Mouse (Mus musculus) Patski (cell line): ENCODE data around the gene Gm20388. TPM values are rescaled to one million over a fixed set of nuclear protein-coding genes. Genes with fewer than 3 reads are reported as not detected.

Experiments used
- ATAC-seq: fragments of 100-300 bp; one replicate; pipeline ENCODE4 v1.8.0; 2021
- CTCF ChIA-PET: fragments of 350-600 bp; sonication (Branson Sonifier 250); formaldehyde crosslinking; loops from one replicate; lab custom pipeline; 2022; ENCODE audit warnings: inconsistent platforms; lab: Charles Lee
- POLR2A ChIA-PET: fragments of 350-600 bp; sonication (Branson Sonifier 250); formaldehyde crosslinking; loops from one replicate; lab custom pipeline; 2022; ENCODE audit warnings: antibody characterized with exemption, inconsistent platforms; lab: Charles Lee
- DNase-seq: peaks from one replicate; pipeline ENCODE4 v3.0.0-alpha.2; 2011; ENCODE audit warnings: low read depth, low spot score
- H3K27me3 ChIP-seq: fragments of 371-371 bp; one replicate; pipeline ENCODE4 v1.5.1; 2021
- CTCF ChIP-seq: fragments of 100-300 bp; IDR thresholded peaks from one replicate; pipeline ENCODE4 v1.5.1; 2021
- in situ Hi-C: fragments of 300-500 bp; cut with MboI; formaldehyde crosslinking; loops from 3 replicates; pipeline ENCODE4 v1.11.1; 2018; ENCODE audit warnings: low pct_unique_long_range_greater_than_20kb, mixed read lengths
- polyA plus RNA-seq: library from polyadenylated mRNA; unstranded; gene quantifications from one replicate; pipeline ENCODE4 v1.2.3, GENCODE M21; 2021

Gm20388 gene
- polyA plus RNA-seq, 1 experiment from 2014 or later: 86.7 TPM

DNA sequence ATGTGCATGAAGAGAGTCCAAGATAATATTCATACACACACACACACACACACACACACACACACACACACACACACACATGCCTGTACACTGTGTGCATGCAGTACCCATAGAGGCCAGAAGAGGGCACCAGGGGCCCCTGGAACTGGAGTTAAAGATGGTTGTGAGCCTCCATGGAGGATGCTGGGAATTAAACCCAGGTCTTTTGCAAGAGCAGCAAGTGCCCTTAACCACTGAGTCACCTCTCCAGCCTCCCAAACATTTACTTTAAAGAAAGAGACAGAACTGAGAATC lies 787.3 kb downstream of the Gm20388 start:
- in situ Hi-C loops: loop anchor here (25.0 kb wide), 1 partner anchor 389 kb away; the partner anchor contains the start of gene Foxf1
- ChIA-PET POLR2A (no interaction called here), CTCF (interaction anchor here (1.3 kb wide), 1 partner anchor 19 kb away, joined by 4 read pairs; no protein-coding TSS in a partner anchor)
- no peak for TF ChIP-seq CTCF
- DNase-seq: no peak
- H3K27me3 ChIP-seq: peaks cover 25% of the 10 kb centered on the region
- no peak for ATAC-seq

DNA sequence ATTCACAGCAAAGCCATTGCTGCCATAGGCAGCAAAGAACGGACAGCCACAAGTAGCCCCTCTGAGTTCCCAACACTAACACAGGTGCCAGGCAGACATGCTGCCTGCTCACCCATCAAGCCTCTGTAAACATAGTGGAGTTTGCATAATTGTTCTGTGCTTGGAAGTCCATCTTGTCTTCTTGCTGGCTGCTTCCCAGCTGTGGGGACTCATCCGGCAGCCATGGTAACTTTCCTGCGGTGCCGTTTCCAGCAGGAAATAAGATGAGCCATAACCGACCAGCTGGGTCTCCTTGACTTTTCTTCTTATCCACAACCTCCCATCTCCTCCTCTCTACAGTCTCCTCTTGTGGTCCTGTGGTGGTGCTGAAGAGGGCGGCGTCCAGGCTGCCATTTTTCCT lies 787.8 kb downstream of the Gm20388 start:
- no peak for TF ChIP-seq CTCF
- DNase-seq: no peak
- H3K27me3 ChIP-seq: peaks cover 25% of the 10 kb centered on the region
- ChIA-PET POLR2A (no interaction called here), CTCF (no interaction called here)
- in situ Hi-C loops: loop anchor here (25.0 kb wide), 1 partner anchor 389 kb away; the partner anchor contains the start of gene Foxf1
- no peak for ATAC-seq

DNA sequence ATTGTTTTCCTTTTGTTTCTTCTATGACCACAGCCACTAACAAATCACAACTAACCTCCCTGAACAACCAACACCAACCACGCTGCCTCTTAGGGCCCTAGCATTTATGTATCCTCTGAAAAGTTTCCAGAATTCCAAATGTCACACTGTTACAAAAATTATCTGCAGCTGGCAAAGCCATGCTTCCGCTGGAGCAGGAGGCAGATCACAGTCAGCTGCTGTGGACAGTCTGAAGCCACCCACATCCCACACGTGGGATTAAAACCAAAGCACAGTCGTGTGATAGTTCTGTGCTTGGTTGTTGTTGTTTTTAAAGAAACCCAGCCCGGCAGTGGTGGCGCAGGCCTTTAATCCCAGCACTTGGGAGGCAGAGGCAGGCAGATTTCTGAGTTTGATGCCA lies 788.4 kb downstream of the Gm20388 start:
- H3K27me3 ChIP-seq: peaks cover 26% of the 10 kb centered on the region
- ATAC-seq (no peak), DNase-seq (no peak)
- TF ChIP-seq CTCF: no peak
- CTCF ChIA-PET: no interaction called here
- POLR2A ChIA-PET: interaction anchor here (0.7 kb wide), 1 partner anchor 319 kb away, joined by 6 read pairs; no protein-coding TSS in a partner anchor
- in situ Hi-C loops: loop anchor here (25.0 kb wide), 1 partner anchor 388 kb away; the partner anchor contains the start of gene Foxf1

DNA sequence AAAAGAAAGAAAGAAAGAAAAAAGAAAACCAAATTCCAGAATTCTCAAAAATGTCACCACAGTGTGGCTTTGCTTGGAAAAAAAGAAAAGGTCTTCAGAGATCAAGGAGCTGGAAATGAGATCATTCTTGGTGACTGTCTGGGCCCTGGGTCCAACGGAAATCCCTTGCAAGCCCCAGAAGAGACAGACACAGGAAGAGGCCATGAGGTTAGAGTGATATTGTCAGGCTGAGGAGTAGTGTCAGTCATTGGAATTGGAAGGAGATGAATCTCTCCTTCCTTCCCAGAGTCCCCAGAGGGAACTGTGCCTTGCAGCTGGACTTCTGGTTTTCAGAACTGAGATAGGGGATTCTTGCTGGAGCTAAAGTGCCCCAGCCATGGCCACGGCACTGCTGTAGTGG lies 788.9 kb downstream of the Gm20388 start:
- no peak for TF ChIP-seq CTCF
- peaks cover 28% of the 10 kb centered on the region for H3K27me3 ChIP-seq
- in situ Hi-C loops: loop anchor here (25.0 kb wide), 1 partner anchor 388 kb away; the partner anchor contains the start of gene Foxf1
- CTCF ChIA-PET: no interaction called here
- ATAC-seq: no peak
- no peak for DNase-seq
- POLR2A ChIA-PET: interaction anchor here (0.6 to 0.7 kb wide), 2 partner anchors 29 to 319 kb away, joined by 3 to 6 read pairs; no protein-coding TSS in a partner anchor

DNA sequence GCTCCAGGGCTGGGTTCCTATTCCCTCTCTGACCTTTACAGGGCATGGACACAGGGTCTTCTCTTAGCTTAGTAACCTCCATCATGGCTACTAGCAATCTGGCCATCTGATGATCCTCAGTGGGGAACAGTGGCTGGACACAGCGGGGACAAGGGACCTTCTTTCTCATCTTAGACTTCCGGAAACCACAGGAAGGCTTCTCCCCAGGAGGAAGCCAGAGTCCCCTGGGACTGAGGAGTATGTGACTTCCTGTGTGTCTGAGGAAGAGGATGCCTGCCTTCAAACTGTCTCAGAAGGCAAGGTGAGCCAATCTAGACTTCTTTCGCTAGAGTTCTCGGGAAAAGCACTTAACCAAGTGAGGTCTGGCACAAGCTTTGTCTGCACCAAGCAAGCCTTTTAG lies 789.4 kb downstream of the Gm20388 start:
- ChIA-PET POLR2A (interaction anchor here (0.6 to 0.7 kb wide), 2 partner anchors 29 to 320 kb away, joined by 3 to 6 read pairs; no protein-coding TSS in a partner anchor), CTCF (no interaction called here)
- no peak for DNase-seq
- in situ Hi-C loops: no loop called here
- H3K27me3 ChIP-seq: peaks cover 28% of the 10 kb centered on the region
- ATAC-seq: no peak
- TF ChIP-seq CTCF: no peak

GRCm38 (mm10) chr8:120701758-120702465 lies 791.3 kb downstream of the Gm20388 start:
- DNase-seq (no peak), ATAC-seq (no peak)
- peaks cover 24% of the 10 kb centered on the region for H3K27me3 ChIP-seq
- POLR2A ChIA-PET: no interaction called here
- TF ChIP-seq CTCF: no peak
- CTCF ChIA-PET: no interaction called here
- in situ Hi-C loops: no loop called here

GRCm38 (mm10) chr8:120704203-120704602 lies 793.6 kb downstream of the Gm20388 start:
- in situ Hi-C loops: no loop called here
- ChIA-PET CTCF (interaction anchor here (1.1 kb wide), 1 partner anchor 12 kb away, joined by 3 read pairs; no protein-coding TSS in a partner anchor), POLR2A (no interaction called here)
- no peak for ATAC-seq
- no peak for TF ChIP-seq CTCF
- no peak for DNase-seq
- peaks cover 21% of the 10 kb centered on the region for H3K27me3 ChIP-seq

DNA sequence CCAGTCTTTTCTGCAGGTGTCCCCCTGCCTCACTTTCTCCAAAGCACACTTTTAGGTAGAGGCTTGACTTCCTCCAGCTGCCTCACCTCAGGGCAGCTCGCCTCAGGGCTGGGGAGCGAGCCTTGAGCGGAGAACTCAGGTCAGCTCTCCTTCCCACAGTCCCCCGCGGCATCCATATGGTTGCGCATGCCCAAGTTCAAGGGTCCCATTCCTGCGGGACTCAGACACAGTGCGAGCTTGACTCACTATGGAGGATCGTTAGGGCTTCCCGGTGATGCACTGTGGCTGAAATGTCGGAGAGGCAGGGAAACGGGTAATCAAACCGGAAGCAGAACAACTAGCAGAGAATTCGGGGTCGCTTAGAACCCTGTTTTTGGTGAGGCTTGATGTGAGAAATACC lies 794.5 kb downstream of the Gm20388 start:
- ATAC-seq: no peak
- DNase-seq: no peak
- POLR2A ChIA-PET: no interaction called here
- CTCF ChIA-PET: interaction anchor here (1.1 kb wide), 1 partner anchor 11 kb away, joined by 3 read pairs; no protein-coding TSS in a partner anchor
- in situ Hi-C loops: no loop called here
- no peak for TF ChIP-seq CTCF
- peaks cover 15% of the 10 kb centered on the region for H3K27me3 ChIP-seq

DNA sequence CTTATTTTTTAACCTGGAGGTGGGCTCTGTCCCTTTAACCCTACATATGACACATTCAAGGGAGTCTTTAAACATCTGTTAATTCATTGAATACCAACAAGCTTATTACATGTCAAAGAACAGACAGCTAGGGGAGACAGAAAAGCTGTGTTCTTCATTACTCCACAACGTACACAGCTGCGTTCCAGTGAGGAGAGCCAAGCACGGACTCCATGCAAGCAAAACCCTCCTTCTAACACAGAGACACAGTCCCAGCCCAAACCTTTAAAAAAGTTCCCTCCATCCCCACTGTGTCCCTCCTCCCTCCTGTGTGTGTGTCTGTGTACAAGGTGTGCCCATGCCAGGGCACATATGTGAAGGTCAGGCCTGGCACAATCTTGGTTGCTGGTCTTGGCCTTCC lies 795.6 kb downstream of the Gm20388 start:
- in situ Hi-C loops: no loop called here
- no peak for TF ChIP-seq CTCF
- peaks cover 9% of the 10 kb centered on the region for H3K27me3 ChIP-seq
- ChIA-PET POLR2A (interaction anchor here (0.7 kb wide), 1 partner anchor 370 kb away, joined by 3 read pairs; no protein-coding TSS in a partner anchor), CTCF (interaction anchor here (1.1 kb wide), 1 partner anchor 13 kb away, joined by 3 read pairs; no protein-coding TSS in a partner anchor)
- ATAC-seq: no peak
- DNase-seq: no peak

DNA sequence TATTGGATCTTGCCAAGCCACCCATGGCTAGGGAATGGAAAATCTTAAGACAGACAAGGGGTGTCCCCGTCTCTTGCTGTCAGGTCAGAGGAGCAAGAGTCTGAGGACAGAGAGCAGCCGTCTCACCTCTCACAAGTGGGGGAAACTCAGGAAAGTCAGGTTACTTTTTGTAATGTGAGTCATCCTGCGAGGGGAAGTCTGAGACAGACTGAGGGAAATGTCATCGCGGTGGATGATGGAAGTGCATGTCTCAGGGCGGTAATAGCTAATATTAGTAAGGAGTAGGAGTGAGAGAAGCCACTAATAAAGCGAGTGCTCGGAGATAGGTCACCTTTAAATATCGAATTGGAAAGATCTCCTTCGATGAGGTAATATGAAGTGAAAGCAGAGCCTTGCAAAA lies 798.5 kb downstream of the Gm20388 start:
- ChIA-PET POLR2A (no interaction called here), CTCF (no interaction called here)
- in situ Hi-C loops: no loop called here
- ATAC-seq (no peak), DNase-seq (no peak)
- H3K27me3 ChIP-seq: peaks cover 6% of the 10 kb centered on the region
- no peak for TF ChIP-seq CTCF

- ChIA-PET POLR2A (no interaction called here), CTCF (no interaction called here)
- in situ Hi-C loops: loop anchor here (5.0 kb wide), 1 partner anchor 33 kb away; no protein-coding TSS in a partner anchor
- no peak for DNase-seq
- TF ChIP-seq CTCF: no peak
- no peak for ATAC-seq
- no peaks in the 10 kb centered on the region for H3K27me3 ChIP-seq
Observed at GRCm38 (mm10) chr8:120715200-120715599, 804.6 kb downstream of the Gm20388 start.
